Mouse (Mus musculus) embryonic facial prominence, embryonic 11.5 days (tissue): Measurements from ENCODE around the gene Phyh. TPM values are rescaled to one million over a fixed set of nuclear protein-coding genes. Genes with fewer than 3 reads are reported as not detected.

Experiments used
- ATAC-seq: fragments of 200-750 bp; cut with Nextera tagmentation; replicated peaks from 2 replicates; pipeline ENCODE4 v1.8.0; 2017; ENCODE audit warnings: low read depth; ENCODE audit not compliant: insufficient number of reproducible peaks, low FRiP score, low TSS enrichment
- DNase-seq: peaks from one replicate; pipeline ENCODE4 v3.0.0-alpha.2; 2015; ENCODE audit warnings: low spot score
- H3K27ac ChIP-seq: fragments of 300-500 bp; sonication (generic); replicated peaks from 2 replicates; pipeline ENCODE4 v1.5.1; 2014; ENCODE audit warnings: mild to moderate bottlenecking, low read depth, low read length, control low read depth
- H3K27me3 ChIP-seq: fragments of 300-500 bp; sonication (generic); 2 replicates; pipeline ENCODE4 v1.6.1; 2014; ENCODE audit warnings: mild to moderate bottlenecking, low read length, moderate library complexity, mixed read lengths; ENCODE audit not compliant: control insufficient read depth, insufficient read depth
- H3K36me3 ChIP-seq: fragments of 300-500 bp; sonication (generic); replicated peaks from 2 replicates; pipeline ENCODE4 v1.6.1; 2014; ENCODE audit warnings: low read depth, mild to moderate bottlenecking, low read length, moderate library complexity, mixed read lengths; ENCODE audit not compliant: control insufficient read depth, insufficient read depth
- H3K4me1 ChIP-seq: fragments of 300-500 bp; sonication (generic); 2 replicates; pipeline ENCODE4 v1.6.1; 2014; ENCODE audit warnings: low read length, mixed read lengths; ENCODE audit not compliant: control insufficient read depth, insufficient read depth
- H3K4me2 ChIP-seq: fragments of 300-500 bp; sonication (generic); 2 replicates; pipeline ENCODE4 v1.6.1; 2014; ENCODE audit warnings: low read depth, mild to moderate bottlenecking, control low read depth, low read length, moderate library complexity
- H3K4me3 ChIP-seq: fragments of 300-500 bp; sonication (generic); 2 replicates; pipeline ENCODE4 v1.5.1; 2014; ENCODE audit warnings: low read depth, low read length, control low read depth
- H3K9ac ChIP-seq: fragments of 300-500 bp; sonication (generic); replicated peaks from 2 replicates; pipeline ENCODE4 v1.6.1; 2014; ENCODE audit warnings: mild to moderate bottlenecking, control low read depth, low read length
- H3K9me3 ChIP-seq: fragments of 300-500 bp; sonication (generic); replicated peaks from 2 replicates; pipeline ENCODE4 v1.6.1; 2016; ENCODE audit warnings: mild to moderate bottlenecking, low read length, inconsistent platforms, mixed read lengths; ENCODE audit not compliant: control insufficient read depth
- WGBS: fragments of 180-500 bp; shearing (Covaris S2); extraction: QIAGEN DNeasy Blood & Tissue Kit; methylation state at CpG from one replicate; pipeline ENCODE4 v1.1.7; 2014; 5-methylcytosine and 5-hydroxymethylcytosine counted together
- polyA plus RNA-seq: library from polyadenylated mRNA; unstranded; fragments of >200 nt; fragmentation: Nextera tagmentation; extraction: Ambion mirVana; gene quantifications from 2 replicates; pipeline ENCODE4 v1.2.1, GENCODE M21; 2014

Gene Phyh
- polyA plus RNA-seq = 57.5 and 59.0 TPM in 2 replicates

DNA sequence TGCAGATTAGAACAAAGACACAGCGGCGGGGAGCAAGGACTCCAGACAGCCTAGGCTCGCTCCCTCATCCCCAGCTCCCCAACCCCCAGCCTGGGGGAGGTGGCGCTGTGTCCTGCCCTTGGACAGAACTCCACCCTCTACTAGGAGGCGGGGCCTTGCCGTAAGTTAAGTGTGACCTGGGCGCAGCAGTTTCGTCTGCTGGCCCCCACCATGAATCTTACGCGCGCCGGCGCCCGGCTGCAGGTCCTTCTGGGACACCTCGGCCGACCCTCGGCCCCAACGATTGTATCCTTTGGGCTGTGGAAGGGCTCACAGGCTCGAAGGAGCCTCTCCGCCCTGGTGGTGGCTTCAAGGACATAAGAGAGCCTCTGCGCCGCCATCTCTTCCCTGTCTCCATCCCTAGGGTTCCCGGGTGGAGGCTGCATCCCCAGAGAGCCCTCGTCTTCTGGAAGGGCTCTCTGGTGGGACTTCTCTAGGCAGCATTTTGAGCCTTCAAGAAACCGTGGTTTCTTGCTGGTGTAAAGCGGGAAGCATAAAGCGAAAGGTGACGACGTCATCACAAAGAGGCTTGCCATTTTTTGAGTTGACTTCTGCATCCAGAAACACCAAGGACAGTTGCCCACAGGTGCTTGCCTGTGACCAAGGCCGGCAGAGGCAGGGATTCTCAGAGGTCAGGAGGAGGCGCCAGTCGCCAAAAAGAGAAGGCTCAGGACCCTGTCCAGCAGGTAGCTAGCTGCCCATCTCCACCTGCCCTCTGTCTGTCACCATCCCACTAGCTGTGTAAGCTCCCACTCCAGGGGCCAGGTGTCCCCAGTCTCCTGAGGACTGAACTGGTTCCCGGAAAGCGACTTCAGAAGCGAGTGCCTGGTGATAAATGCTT lies at the start of gene Phyh:
Phyh (plus strand) TSS at position 160 of the 880 bp plus-strand sequence.
- ATAC-seq = peak; percentile 94
- Histone ChIP-seq H3K4me1 (no peaks in the 10 kb centered on the region), H3K27me3 (no peaks in the 10 kb centered on the region), H3K9ac (peak within 1 kb of the TSS; percentile 81), H3K36me3 (no peaks in the 10 kb centered on the region), H3K27ac (peak within 1 kb of the TSS; percentile 62), H3K4me3 (peak within 1 kb of the TSS; percentile 55), H3K9me3 (no peaks in the 10 kb centered on the region), H3K4me2 (peak within 1 kb of the TSS; percentile 93)
- 6% methylated on average over 35 of the region's 35 CpGs for WGBS
- DNase-seq = peak; percentile 90

DNA sequence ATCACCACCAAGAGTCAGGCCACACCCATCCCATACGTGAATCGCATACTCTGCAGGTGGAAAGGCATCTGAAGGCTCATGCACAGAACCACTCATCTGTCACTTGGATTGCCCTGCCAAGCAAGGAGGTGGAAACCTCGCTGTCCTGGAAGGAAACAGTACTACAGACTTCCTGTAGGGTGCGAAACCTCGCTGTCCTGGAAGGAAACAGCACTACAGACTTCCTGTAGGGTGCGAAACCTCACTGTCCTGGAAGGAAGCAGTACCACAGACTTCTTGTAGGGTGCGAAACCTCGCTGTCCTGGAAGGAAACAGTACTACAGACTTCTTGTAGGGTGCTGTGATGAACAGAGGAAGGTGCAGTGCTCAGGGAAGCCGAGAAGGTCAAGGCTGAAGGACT lies 46.1 kb upstream of the Phyh start:
- Histone ChIP-seq H3K4me2 (no peak overlapping the region), H3K27me3 (no peaks in the 10 kb centered on the region), H3K27ac (no peak overlapping the region), H3K4me1 (no peaks in the 10 kb centered on the region), H3K36me3 (no peaks in the 10 kb centered on the region), H3K4me3 (no peak overlapping the region), H3K9me3 (no peaks in the 10 kb centered on the region), H3K9ac (no peak overlapping the region)
- whole genome bisulfite sequencing = 72% methylated on average over 9 of the region's 9 CpGs
- DNase-seq (no peak), ATAC-seq (no peak)

GRCm38 (mm10) chr2:4873331-4873730 lies 45.5 kb upstream of the Phyh start:
- Histone ChIP-seq H3K4me2 (no peak overlapping the region), H3K4me1 (no peaks in the 10 kb centered on the region), H3K27me3 (no peaks in the 10 kb centered on the region), H3K9me3 (no peaks in the 10 kb centered on the region), H3K36me3 (no peaks in the 10 kb centered on the region), H3K27ac (no peak overlapping the region), H3K9ac (no peak overlapping the region), H3K4me3 (no peak overlapping the region)
- no peak for DNase-seq
- no peak for ATAC-seq
- WGBS = 66% methylated on average over 6 of the region's 6 CpGs

GRCm38 (mm10) chr2:4875090-4875489 lies 43.7 kb upstream of the Phyh start:
- Histone ChIP-seq H3K27me3 (no peaks in the 10 kb centered on the region), H3K27ac (no peak overlapping the region), H3K9me3 (no peaks in the 10 kb centered on the region), H3K36me3 (no peaks in the 10 kb centered on the region), H3K9ac (no peak overlapping the region), H3K4me3 (no peak overlapping the region), H3K4me1 (no peaks in the 10 kb centered on the region), H3K4me2 (no peak overlapping the region)
- 68% methylated on average over 1 of the region's 1 CpGs for WGBS
- no peak for ATAC-seq
- DNase-seq = no peak

DNA sequence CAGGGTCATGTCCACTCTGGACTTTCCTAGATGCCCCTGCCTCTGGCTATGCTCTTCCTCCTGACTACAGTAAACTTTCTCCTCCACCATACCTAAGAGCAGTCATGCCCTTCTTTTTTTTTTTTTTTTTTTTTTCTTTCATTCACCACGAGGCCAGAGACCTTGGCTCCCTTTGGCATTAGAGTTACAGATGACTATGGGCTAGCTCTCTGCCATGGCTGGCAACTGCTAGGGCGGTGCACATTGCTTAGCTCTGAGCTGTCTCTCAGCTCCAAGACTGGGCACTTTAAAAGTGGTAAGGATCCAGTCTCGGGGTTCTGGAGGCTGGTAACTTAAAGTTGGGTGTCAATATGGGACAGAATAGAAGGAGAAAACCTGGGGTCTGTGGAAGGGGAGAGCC lies 42.7 kb upstream of the Phyh start:
- ATAC-seq (no peak), DNase-seq (no peak)
- Histone ChIP-seq H3K36me3 (no peaks in the 10 kb centered on the region), H3K27ac (no peak overlapping the region), H3K27me3 (no peaks in the 10 kb centered on the region), H3K9ac (no peak overlapping the region), H3K9me3 (no peaks in the 10 kb centered on the region), H3K4me2 (no peak overlapping the region), H3K4me1 (peaks cover 4% of the 10 kb centered on the region; the same call in 1 of the 2 replicates), H3K4me3 (no peak overlapping the region)
- WGBS = 69% methylated on average over 3 of the region's 3 CpGs

DNA sequence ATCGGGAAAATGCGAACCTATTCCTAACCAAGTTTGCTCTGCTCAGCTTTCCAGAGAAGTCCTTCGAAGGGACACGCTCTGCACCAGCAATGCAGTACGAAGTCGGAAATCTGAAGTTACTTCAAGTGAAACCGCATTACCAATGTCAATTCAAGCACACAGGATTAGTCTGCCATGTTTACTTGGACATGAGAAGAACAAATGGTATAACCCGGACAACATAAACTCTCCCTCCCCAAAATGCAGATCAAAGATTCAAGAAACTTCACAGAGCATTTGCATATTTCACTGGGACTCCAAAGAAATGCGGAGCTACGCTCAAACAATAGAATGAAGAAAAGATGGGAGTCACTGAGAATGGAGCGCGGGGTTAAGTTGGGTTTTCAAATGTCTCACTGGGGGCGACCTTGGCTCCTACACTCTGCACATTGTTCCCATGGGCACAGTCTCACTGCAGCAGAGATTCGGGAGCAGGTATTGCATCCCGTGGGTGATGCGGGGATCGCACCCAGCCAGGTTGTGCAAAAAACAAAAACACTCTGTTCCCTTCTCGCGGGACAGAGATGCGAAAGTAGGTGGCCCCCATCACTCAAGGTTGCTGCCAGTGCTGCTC lies 38.0 kb upstream of the Phyh start:
- no peaks in the 10 kb centered on the region for H3K9me3 ChIP-seq
- H3K9ac ChIP-seq = peak overlapping the region; percentile 98
- peak; percentile 34; the same call in 1 of the 2 replicates for ATAC-seq
- 3% methylated on average over 20 of the region's 20 CpGs for WGBS
- peaks cover 4% of the 10 kb centered on the region; the same call in 1 of the 2 replicates for H3K4me1 ChIP-seq
- no peaks in the 10 kb centered on the region; the same call in 1 of the 2 replicates for H3K36me3 ChIP-seq
- DNase-seq = peak; percentile 59
- H3K27me3 ChIP-seq = no peaks in the 10 kb centered on the region
- H3K4me3 ChIP-seq = peak overlapping the region; percentile 67
- peak overlapping the region; percentile 100 for H3K27ac ChIP-seq
- H3K4me2 ChIP-seq = peak overlapping the region; percentile 57

DNA sequence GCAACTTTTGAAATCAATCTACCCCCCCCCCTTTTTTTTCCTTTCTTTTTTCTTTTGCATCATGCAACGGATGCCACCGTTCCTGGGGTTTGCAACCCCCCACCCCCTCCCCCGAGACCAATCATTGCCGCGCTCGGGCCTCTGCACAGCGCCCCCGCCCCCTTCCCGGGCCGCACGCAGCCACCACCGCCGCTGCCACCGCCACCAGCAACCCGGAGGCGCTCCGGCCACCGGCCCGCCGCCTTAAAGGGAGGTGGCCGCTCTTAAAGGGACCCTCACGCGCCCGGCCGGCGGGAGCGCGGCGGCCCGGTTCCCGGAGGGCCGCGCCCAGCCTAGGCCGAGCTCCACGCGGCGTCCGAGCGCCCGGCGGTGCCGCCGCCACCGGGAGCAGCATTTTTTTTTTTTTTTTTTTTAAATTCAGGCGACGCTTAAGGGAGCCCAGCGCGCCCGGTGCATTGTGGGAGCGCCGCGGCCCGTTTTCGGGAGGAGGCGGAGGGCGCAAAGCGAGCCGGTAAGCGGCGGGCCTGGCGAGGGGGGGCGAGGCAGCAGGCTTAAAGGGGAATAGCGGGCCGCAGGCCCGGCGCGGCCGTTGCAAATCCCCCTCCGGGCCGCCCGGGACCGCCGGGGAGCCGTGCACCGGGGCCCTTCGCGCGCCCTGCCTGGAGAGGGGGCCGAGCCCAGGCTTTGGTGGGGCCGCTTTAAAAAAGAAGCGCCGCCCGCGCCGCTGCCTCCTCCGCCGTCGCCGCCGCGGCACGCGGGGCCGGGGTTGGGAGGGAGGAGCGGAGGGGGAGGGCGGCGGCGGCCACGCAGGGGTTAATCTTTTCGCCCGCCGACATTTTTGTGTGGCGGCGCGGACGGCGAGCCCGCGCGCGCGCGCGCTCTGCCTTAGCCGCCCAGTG lies 37.2 kb upstream of the Phyh start, which contains the start of gene Sephs1:
Sephs1 (plus strand) TSS at position 215 of the 899 bp plus-strand sequence.
- H3K27ac ChIP-seq = peak within 1 kb of the TSS; percentile 100
- H3K4me2 ChIP-seq = peak within 1 kb of the TSS; percentile 69
- no peaks in the 10 kb centered on the region for H3K9me3 ChIP-seq
- peak within 1 kb of the TSS; percentile 98 for H3K9ac ChIP-seq
- H3K4me1 ChIP-seq = peaks cover 4% of the 10 kb centered on the region; the same call in 1 of the 2 replicates
- WGBS = under 1% methylated on average over 103 of the region's 115 CpGs
- ATAC-seq = peak; percentile 73
- H3K4me3 ChIP-seq = peak within 1 kb of the TSS; percentile 67
- peak; percentile 87 for DNase-seq
- H3K36me3 ChIP-seq = no peaks in the 10 kb centered on the region; the same call in none of the 2 replicates
- no peaks in the 10 kb centered on the region for H3K27me3 ChIP-seq
